Comparison of ENCODE assay signal across 28 mouse cellular contexts in genomic region chrX:117390187-117390586, GRCm38 (mm10).
"Had no signal": no experiment of that assay in that cellular context is flagged by ENCODE, and none has a peak within 500 bp of the region (broad histone marks: within the 10 kb centered on the region; RNA-seq: fewer than 3 reads in every experiment).

No protein-coding gene starts in this region.

- H3K9me3 ChIP-seq: limb, embryonic 10.5 days; limb, embryonic 12.5 days; limb, embryonic 13.5 days; limb, embryonic 15.5 days; liver, embryonic 12.5 days; liver, embryonic 13.5 days; liver, embryonic 15.5 days; lung, embryonic 15.5 days; megakaryocyte, embryonic 14.5 days; midbrain, embryonic 10.5 days; midbrain, embryonic 12.5 days; midbrain, embryonic 13.5 days; midbrain, embryonic 15.5 days; neural tube, embryonic 12.5 days had no signal

- H3K27ac ChIP-seq: limb, embryonic 10.5 days; limb, embryonic 12.5 days; limb, embryonic 13.5 days; limb, embryonic 15.5 days; liver, embryonic 12.5 days; liver, embryonic 13.5 days; liver, embryonic 14.5 days; liver, embryonic 15.5 days; lung, embryonic 15.5 days; macrophage; midbrain, embryonic 10.5 days; midbrain, embryonic 12.5 days; midbrain, embryonic 13.5 days; midbrain, embryonic 15.5 days; neural tube, embryonic 12.5 days had no signal

- DNase-seq: left cerebral cortex, postnatal 4 days; liver; liver, embryonic 13.5 days; liver, postnatal 0 days; lung, adult 18-20 months; lung, adult 2 months; lung, embryonic 14.5 days; lung, postnatal 10 days; lung, postnatal 14 days; lung, postnatal 36 days; lung, postnatal 4 days; midbrain, embryonic 14.5 days had no signal

- H3K27me3 ChIP-seq: limb, embryonic 12.5 days; limb, embryonic 13.5 days; limb, embryonic 15.5 days; liver, embryonic 12.5 days; liver, embryonic 13.5 days; liver, embryonic 15.5 days; lung, embryonic 15.5 days; megakaryocyte, embryonic 14.5 days; midbrain, embryonic 12.5 days; midbrain, embryonic 13.5 days; midbrain, embryonic 15.5 days; neural tube, embryonic 12.5 days had no signal

- H3K36me3 ChIP-seq: limb, embryonic 10.5 days; limb, embryonic 12.5 days; limb, embryonic 13.5 days; limb, embryonic 15.5 days; liver, embryonic 12.5 days; liver, embryonic 13.5 days; liver, embryonic 15.5 days; lung, embryonic 15.5 days; midbrain, embryonic 10.5 days; midbrain, embryonic 12.5 days; midbrain, embryonic 13.5 days; midbrain, embryonic 15.5 days; neural tube, embryonic 12.5 days had no signal

- H3K4me1 ChIP-seq: limb, embryonic 10.5 days; limb, embryonic 12.5 days; limb, embryonic 13.5 days; limb, embryonic 15.5 days; liver, embryonic 12.5 days; liver, embryonic 13.5 days; liver, embryonic 15.5 days; lung, embryonic 15.5 days; megakaryocyte, embryonic 14.5 days; midbrain, embryonic 10.5 days; midbrain, embryonic 12.5 days; midbrain, embryonic 13.5 days; midbrain, embryonic 15.5 days; neural tube, embryonic 12.5 days had no signal

- H3K9ac ChIP-seq: limb, embryonic 12.5 days; limb, embryonic 13.5 days; limb, embryonic 15.5 days; liver, embryonic 12.5 days; liver, embryonic 13.5 days; liver, embryonic 14.5 days; liver, embryonic 15.5 days; liver, postnatal 0 days; lung, embryonic 14.5 days; lung, embryonic 15.5 days; midbrain, embryonic 12.5 days; midbrain, embryonic 13.5 days; midbrain, embryonic 15.5 days; neural tube, embryonic 12.5 days had no signal

- H3K4me3 ChIP-seq: limb, embryonic 10.5 days; limb, embryonic 12.5 days; limb, embryonic 13.5 days; limb, embryonic 15.5 days; liver, embryonic 12.5 days; liver, embryonic 13.5 days; liver, embryonic 15.5 days; lung, embryonic 15.5 days; megakaryocyte, embryonic 14.5 days; midbrain, embryonic 10.5 days; midbrain, embryonic 12.5 days; midbrain, embryonic 13.5 days; midbrain, embryonic 15.5 days; myocyte; neural tube, embryonic 12.5 days had no signal
